Mouse (Mus musculus) spleen, adult 2 months (tissue): Measurements from ENCODE around the gene Mmp23. TPM values are rescaled to one million over a fixed set of nuclear protein-coding genes. Genes with fewer than 3 reads are reported as not detected.
"Not testable (repeated sequence)": the region's sequence is repeated elsewhere in the genome, so short reads cannot be mapped to it uniquely, and the experiment has no call there.

Experiments used
- DNase-seq, 2 experiments: peaks; one replicate each; pipeline versions ENCODE4 v3.0.0 to v3.0.0-alpha.2; 2012 to 2021; ENCODE audit warnings: low spot score in 2 of 2, low read depth in 1 of 2
- H3K27ac ChIP-seq: fragments of 200-500 bp; 2 replicates; pipeline ENCODE4 v1.5.1; 2012; ENCODE audit warnings: low read length, inconsistent platforms; ENCODE audit not compliant: insufficient read depth
- H3K27me3 ChIP-seq: fragments of 200-500 bp; 2 replicates; pipeline ENCODE4 v1.6.1; 2012; ENCODE audit warnings: mild to moderate bottlenecking, moderate library complexity, low read length, inconsistent platforms; ENCODE audit not compliant: control insufficient read depth, insufficient read depth
- H3K36me3 ChIP-seq: fragments of 200-500 bp; 2 replicates; pipeline ENCODE4 v1.6.1; 2012; ENCODE audit warnings: mild to moderate bottlenecking, low read length, inconsistent platforms; ENCODE audit not compliant: control insufficient read depth, insufficient read depth
- H3K4me1 ChIP-seq: fragments of 200-500 bp; 2 replicates; pipeline ENCODE4 v1.6.1; 2011; ENCODE audit warnings: inconsistent platforms; ENCODE audit not compliant: control insufficient read depth, insufficient read depth, insufficient read length
- H3K4me3 ChIP-seq: fragments of 200-500 bp; 2 replicates; pipeline ENCODE4 v1.5.1; 2011; ENCODE audit warnings: mild to moderate bottlenecking, inconsistent platforms; ENCODE audit not compliant: insufficient read depth, insufficient read length; ENCODE audit errors: extremely low read depth
- CTCF ChIP-seq: fragments of 200-500 bp; IDR thresholded peaks from 2 replicates; pipeline ENCODE4 v1.5.1; 2011; ENCODE audit warnings: mild to moderate bottlenecking, inconsistent platforms; ENCODE audit not compliant: insufficient read depth, insufficient read length, insufficient replicate concordance; ENCODE audit errors: extremely low read depth
- POLR2A ChIP-seq: fragments of 200-500 bp; IDR thresholded peaks from 2 replicates; pipeline ENCODE4 v1.6.1; 2011; ENCODE audit warnings: low read depth, low read length, inconsistent platforms
- WGBS: fragments of 180-500 bp; shearing (Covaris S2); methylation state at CpG from one replicate; pipeline ENCODE4 v1.1.7; 2018; 5-methylcytosine and 5-hydroxymethylcytosine counted together
- polyA plus RNA-seq: library from polyadenylated mRNA; depleted of rRNA; stranded (reverse); fragments of >200 nt; gene quantifications from 2 replicates; pipeline ENCODE4 v1.2.3, GENCODE M21; 2012

Gene Mmp23
- polyA plus RNA-seq, 1 experiment, result 57.2 TPM

DNA sequence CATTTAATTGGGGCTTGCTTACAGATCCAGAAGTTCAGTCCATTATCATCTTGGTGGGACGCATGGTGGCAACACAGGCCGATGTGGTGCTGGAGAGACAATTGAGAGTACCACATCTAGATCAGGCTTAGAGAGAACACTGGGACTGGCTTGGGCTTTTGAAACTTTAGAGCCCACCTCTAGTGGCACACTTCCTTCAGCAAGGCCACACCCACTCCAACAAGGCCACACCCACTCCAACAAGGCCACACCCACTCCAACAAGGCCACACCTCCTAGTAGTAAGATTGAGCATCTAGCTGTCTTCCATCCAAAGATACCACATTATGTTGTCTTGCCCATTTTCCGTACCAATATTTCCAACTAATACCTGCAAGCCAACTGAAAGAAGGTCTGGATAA lies 39.2 kb upstream of the Mmp23 start:
- TF ChIP-seq POLR2A, result no peak
- TF ChIP-seq CTCF, result no peak
- no peak for DNase-seq
- H3K36me3 ChIP-seq, result no peaks in the 10 kb centered on the region
- H3K27me3 ChIP-seq, result no peaks in the 10 kb centered on the region; the same call in 1 of the 2 replicates
- H3K4me3 ChIP-seq, result no peak overlapping the region
- WGBS, result 98% methylated on average over 3 of the region's 3 CpGs
- peaks cover 12% of the 10 kb centered on the region for H3K4me1 ChIP-seq
- no peak overlapping the region for H3K27ac ChIP-seq

DNA sequence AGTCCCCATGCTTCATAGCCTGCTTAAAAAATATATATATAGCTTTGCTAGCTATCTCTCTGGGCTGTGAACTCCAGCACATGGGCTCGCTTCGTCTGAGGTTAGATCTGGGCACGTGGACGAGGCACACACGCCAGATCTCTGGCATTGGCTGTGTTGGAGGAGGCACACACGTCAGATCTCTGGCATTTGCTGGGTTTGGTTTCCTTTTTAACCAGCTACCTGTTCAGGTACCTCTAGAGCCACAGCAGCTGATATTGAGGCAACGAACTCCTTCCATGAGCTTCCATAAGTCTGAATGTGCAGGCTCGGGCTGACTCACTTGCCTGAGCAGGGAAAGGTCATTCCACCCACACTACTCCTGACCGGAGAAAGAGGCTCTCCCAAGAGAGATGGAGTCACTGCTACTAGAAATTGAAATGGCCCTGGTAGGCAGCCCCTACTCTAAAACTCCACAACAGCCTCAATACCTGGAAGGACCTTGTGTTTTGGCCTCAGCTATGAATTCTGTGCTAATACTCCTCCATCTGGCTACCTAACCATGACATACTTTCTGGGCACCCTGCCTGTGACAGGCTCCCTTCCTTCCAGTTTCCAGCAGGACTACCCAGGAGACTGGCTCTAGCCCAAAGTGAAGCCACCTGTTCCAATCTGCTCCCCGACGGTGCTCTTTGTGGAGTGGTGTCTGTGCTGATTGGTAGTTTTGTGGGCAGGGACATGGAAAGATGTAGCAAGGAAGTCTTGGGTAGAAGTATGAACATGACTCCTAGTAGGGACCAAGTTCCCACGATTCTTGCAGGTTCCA lies 37.6 kb upstream of the Mmp23 start:
- no peak overlapping the region for H3K27ac ChIP-seq
- H3K4me1 ChIP-seq, result peaks cover 12% of the 10 kb centered on the region
- H3K36me3 ChIP-seq, result no peaks in the 10 kb centered on the region
- no peaks in the 10 kb centered on the region; the same call in 1 of the 2 replicates for H3K27me3 ChIP-seq
- DNase-seq, result no peak
- 81% methylated on average over 12 of the region's 12 CpGs for WGBS
- no peak overlapping the region for H3K4me3 ChIP-seq
- TF ChIP-seq CTCF, result no peak
- no peak for TF ChIP-seq POLR2A

DNA sequence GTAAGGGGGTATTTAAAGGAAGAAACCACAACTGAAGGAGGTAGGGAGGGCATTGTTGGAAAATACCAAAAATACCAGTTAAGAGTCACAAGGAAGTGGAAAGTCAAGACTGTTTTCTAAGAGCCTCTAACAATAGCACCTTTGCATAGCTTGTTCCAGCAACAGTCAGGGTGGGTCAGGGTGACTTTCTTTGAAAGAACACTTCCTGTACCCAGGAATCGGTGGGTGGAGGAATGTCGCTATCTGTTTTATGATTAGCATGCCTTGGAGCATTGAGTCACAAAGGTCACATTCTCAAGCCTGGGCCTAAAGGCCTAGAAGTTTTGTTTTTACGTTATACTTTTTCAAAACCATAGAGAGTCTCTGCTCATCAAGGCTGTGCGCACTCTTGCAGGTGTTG lies 34.6 kb upstream of the Mmp23 start:
- not testable (repeated sequence) for H3K36me3 ChIP-seq, H3K27ac ChIP-seq, H3K4me1 ChIP-seq, DNase-seq, H3K4me3 ChIP-seq, H3K27me3 ChIP-seq
- WGBS, result 93% methylated on average over 4 of the region's 4 CpGs

DNA sequence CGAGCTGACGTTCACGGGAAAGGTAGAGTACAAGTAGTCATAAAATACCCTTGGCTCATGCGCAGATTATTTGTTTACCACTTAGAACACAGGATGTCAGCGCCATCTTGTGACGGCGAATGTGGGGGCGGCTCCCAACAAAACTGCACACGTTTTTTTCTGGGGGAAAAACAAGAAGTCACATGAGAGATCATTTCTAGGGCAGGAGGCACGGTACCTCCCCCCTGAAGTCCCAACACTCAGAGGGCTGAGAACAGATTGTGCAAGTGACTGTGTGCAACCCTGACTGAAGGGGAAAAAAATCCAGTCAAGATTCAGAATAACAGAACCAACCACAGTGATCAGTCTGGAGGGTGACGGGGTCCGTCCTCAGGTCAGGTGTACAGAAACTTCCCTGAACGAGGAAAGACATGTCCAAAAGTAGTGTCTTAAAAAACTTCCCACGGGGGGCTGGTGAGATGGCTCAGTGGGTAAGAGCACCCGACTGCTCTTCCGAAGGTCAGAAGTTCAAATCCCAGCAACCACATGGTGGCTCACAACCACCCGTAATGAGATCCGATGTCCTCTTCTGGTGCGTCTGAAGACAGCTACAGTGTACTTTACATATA lies 30.6 kb upstream of the Mmp23 start:
- not testable (repeated sequence) for H3K27me3 ChIP-seq, H3K27ac ChIP-seq, DNase-seq, H3K4me3 ChIP-seq, H3K36me3 ChIP-seq, H3K4me1 ChIP-seq
- 86% methylated on average over 16 of the region's 19 CpGs for WGBS

DNA sequence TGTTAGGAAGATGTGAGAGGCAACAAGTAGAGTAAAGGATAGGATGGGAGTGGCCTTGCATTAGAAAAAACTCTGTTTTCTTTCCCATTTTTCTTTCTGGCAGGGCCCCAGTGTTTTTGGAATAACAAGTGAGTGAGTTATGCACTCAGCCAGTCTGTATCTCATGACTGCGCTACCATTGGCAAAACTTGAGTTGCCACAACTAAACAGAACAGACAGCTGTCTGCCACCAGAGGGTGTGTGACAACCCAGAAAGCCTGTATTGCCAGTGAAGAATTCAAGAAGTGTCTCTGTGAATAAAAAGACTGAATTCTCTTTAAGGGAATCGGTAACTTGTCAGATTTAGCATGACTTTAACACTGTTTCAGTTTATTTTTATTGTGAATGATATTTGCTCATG lies 22.8 kb upstream of the Mmp23 start:
- Histone ChIP-seq H3K4me1 (no peaks in the 10 kb centered on the region), H3K36me3 (no peaks in the 10 kb centered on the region), H3K4me3 (no peak overlapping the region), H3K27ac (no peak overlapping the region), H3K27me3 (no peaks in the 10 kb centered on the region)
- 72% methylated on average over 2 of the region's 2 CpGs for WGBS
- no peak for TF ChIP-seq POLR2A
- TF ChIP-seq CTCF, result no peak
- DNase-seq, result no peak

DNA sequence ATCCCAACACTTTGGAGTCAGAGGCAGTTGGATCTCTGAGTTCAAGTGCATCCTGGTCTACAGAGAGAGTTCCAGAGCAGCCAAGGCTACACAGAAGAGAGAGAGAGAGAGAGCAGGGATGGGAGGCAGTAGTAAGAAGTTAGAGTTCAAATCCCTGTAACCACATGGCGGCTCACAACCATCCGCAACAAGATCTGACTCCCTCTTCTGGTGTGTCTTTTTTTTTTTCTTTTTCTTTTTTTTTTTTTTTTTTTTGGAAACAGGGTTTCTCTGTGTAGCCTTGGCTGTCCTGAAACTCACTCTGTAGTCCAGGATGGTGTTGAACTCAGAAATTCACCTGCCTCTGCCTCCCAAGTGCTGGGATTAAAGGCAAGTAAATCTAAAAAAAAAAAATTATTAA lies 18.9 kb upstream of the Mmp23 start:
- TF ChIP-seq CTCF (no peak), POLR2A (no peak)
- no peak overlapping the region for H3K4me3 ChIP-seq

DNA sequence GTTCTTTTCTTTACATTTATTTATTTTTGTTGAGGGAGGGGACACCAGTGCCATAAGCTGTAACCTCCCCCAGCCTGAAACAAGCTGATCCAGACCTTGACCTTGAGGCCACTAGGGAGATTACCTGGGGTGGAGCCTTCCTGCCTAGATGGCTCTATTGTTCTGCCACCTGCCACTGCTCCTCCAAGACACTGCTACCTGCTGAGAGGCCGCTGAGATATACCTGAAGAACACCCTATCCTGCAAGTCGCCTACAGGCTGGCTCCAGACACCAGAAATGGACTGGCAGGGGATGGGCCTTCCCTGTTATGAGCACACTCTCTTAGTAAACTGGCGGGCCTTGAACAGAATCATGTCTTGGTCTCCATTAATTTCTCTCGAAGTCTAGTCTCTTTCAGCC lies 17.1 kb upstream of the Mmp23 start:
- not testable (repeated sequence) for H3K4me1 ChIP-seq, H3K27me3 ChIP-seq, H3K36me3 ChIP-seq, H3K4me3 ChIP-seq, DNase-seq, H3K27ac ChIP-seq
- 94% methylated on average over 4 of the region's 4 CpGs for WGBS

More for the DNA sequence above, 18.9 kb upstream of the Mmp23 start:
- WGBS, result 60% methylated on average over 2 of the region's 2 CpGs
- no peak overlapping the region for H3K27ac ChIP-seq
- H3K27me3 ChIP-seq, result no peaks in the 10 kb centered on the region
- H3K36me3 ChIP-seq, result no peaks in the 10 kb centered on the region
- no peak for DNase-seq
- H3K4me1 ChIP-seq, result peaks cover 3% of the 10 kb centered on the region; the same call in 1 of the 2 replicates
